Mouse (Mus musculus): ENCODE data around the gene Ttc7.

- TF ChIP-seq CTCF (IDR thresholded peaks at IDR 0.05; ENCODE audit: insufficient read depth, low read depth, low read length) (no peak), POLR2A (IDR thresholded peaks at IDR 0.05; ENCODE audit: insufficient read depth, low read depth, low read length) (no peak)
Observed at GRCm38 (mm10) chr17:87352898-87353225, 70.2 kb downstream of the Ttc7 start.

Measured in olfactory bulb, adult 2 months (tissue).